Mouse (Mus musculus) C2C12 (cell line): ENCODE data around the gene Snx33. TPM values are rescaled to one million over a fixed set of nuclear protein-coding genes. Genes with fewer than 3 reads are reported as not detected.
"Not testable (repeated sequence)": the region's sequence is repeated elsewhere in the genome, so short reads cannot be mapped to it uniquely, and the experiment has no call there.

Experiments used
- H3K27me3 ChIP-seq: one replicate; pipeline ENCODE4 v1.6.1; 2011; ENCODE audit not compliant: control insufficient read depth, insufficient read depth, insufficient read length
- H3K36me3 ChIP-seq: one replicate; pipeline ENCODE4 v1.6.1; 2011; ENCODE audit not compliant: control insufficient read depth, insufficient read depth
- H3K4me3 ChIP-seq: one replicate; pipeline ENCODE4 v1.5.1; 2011; ENCODE audit warnings: mild to moderate bottlenecking, control low read depth; ENCODE audit not compliant: poor library complexity, insufficient read depth, severe bottlenecking
- H3K79me2 ChIP-seq: one replicate; pipeline ENCODE4 v1.6.1; 2011; ENCODE audit not compliant: control insufficient read depth, insufficient read depth
- H3K79me3 ChIP-seq: one replicate; pipeline ENCODE4 v1.6.1; 2011; ENCODE audit warnings: low read depth, control low read depth
- H3ac ChIP-seq: one replicate; pipeline ENCODE3; 2011; ENCODE audit warnings: low read depth; ENCODE audit not compliant: control insufficient read depth, insufficient read length
- CEBPB ChIP-seq: IDR thresholded peaks from one replicate; pipeline ENCODE4 v1.6.1; 2011; ENCODE audit warnings: low read depth, mild to moderate bottlenecking, control low read depth, moderate library complexity
- CTCF ChIP-seq: IDR thresholded peaks from one replicate; pipeline ENCODE4 v1.5.1; 2011; ENCODE audit not compliant: control insufficient read depth, insufficient read depth, insufficient read length
- FOSL1 ChIP-seq: IDR thresholded peaks from one replicate; pipeline ENCODE4 v1.8.0; 2011; ENCODE audit warnings: mild to moderate bottlenecking, low read length; ENCODE audit not compliant: poor library complexity, insufficient read depth, severe bottlenecking
- MAX ChIP-seq: IDR thresholded peaks from one replicate; pipeline ENCODE4 v1.6.1; 2011; ENCODE audit warnings: mild to moderate bottlenecking, control low read depth
- MYOD1 ChIP-seq: IDR thresholded peaks from one replicate; pipeline ENCODE4 v1.6.1; 2011; ENCODE audit warnings: low read depth; ENCODE audit not compliant: control insufficient read depth, insufficient read length
- MYOG ChIP-seq: IDR thresholded peaks from one replicate; pipeline ENCODE4 v1.6.1; 2011; ENCODE audit not compliant: control insufficient read depth, insufficient read length; ENCODE audit errors: extremely low read depth
- USF1 ChIP-seq: IDR thresholded peaks from one replicate; pipeline ENCODE4 v1.6.1; 2011; ENCODE audit warnings: low read depth, mild to moderate bottlenecking, control low read depth, moderate library complexity
- polyA plus RNA-seq: library from polyadenylated mRNA; unstranded; fragments of >200 nt; fragmentation: generic; extraction: Trizol; gene quantifications from one replicate; pipeline ENCODE4 v1.2.1, GENCODE M21; 2012; ENCODE audit warnings: missing spikeins

Gene Snx33
- polyA plus RNA-seq, 1 experiment = 5.7 TPM

- no peaks in the 10 kb centered on the region for H3K79me2 ChIP-seq
- H3K36me3 ChIP-seq = peaks cover 5% of the 10 kb centered on the region
- no peaks in the 10 kb centered on the region for H3K79me3 ChIP-seq
- H3K4me3 ChIP-seq = no peak overlapping the region
- H3ac ChIP-seq = no peak overlapping the region
- no peaks in the 10 kb centered on the region for H3K27me3 ChIP-seq
- TF ChIP-seq MAX = no peak
- no peak for TF ChIP-seq USF1
- TF ChIP-seq CTCF = no peak
These were observed 28.9 kb upstream of the Snx33 start for GRCm38 (mm10) chr9:56956966-56957675.

DNA sequence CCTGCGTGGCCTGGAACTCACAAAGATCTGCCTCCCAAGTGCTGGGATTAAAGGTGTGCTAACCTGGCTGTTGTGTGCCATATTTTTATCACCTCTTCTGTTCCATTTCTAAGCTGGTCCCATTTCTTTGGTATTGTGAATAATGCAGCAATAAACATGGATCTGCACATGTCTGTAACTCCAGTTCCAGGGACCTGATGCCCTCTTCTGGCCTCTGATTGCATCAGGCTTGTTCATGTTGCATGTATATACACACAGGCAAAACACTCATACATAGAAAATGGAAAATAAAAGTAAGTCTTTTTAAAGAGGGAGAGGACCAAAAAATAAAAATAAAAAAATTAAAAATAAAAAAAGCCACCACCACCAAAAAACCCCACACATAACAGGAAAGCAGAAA lies 25.4 kb upstream of the Snx33 start:
- no peak overlapping the region for H3ac ChIP-seq
- TF ChIP-seq CEBPB (no peak), MYOD1 (no peak)
- peaks cover 2% of the 10 kb centered on the region for H3K79me3 ChIP-seq
- no peaks in the 10 kb centered on the region for H3K27me3 ChIP-seq
- H3K79me2 ChIP-seq = no peaks in the 10 kb centered on the region
- H3K4me3 ChIP-seq = no peak overlapping the region
- H3K36me3 ChIP-seq = peaks cover 5% of the 10 kb centered on the region

GRCm38 (mm10) chr9:56950414-56951400 lies 22.5 kb upstream of the Snx33 start, which contains the start of gene Snupn:
Gene Snupn, plus strand, starts transcription at chr9:56950878.
- Histone ChIP-seq H3K4me3 (peak within 1 kb of the TSS; percentile 41), H3ac (peak within 1 kb of the TSS; percentile 87), H3K79me3 (peaks cover 2% of the 10 kb centered on the region), H3K79me2 (no peaks in the 10 kb centered on the region), H3K36me3 (no peaks in the 10 kb centered on the region), H3K27me3 (no peaks in the 10 kb centered on the region)
- TF ChIP-seq USF1 (no peak), MYOD1 (no peak), MAX (no peak), CTCF (no peak), FOSL1 (no peak), CEBPB (no peak), MYOG (no peak)

- no peaks in the 10 kb centered on the region for H3K36me3 ChIP-seq
- no peak for TF ChIP-seq MAX
- peak overlapping the region; percentile 28 for H3K4me3 ChIP-seq
- H3K27me3 ChIP-seq = no peaks in the 10 kb centered on the region
- H3ac ChIP-seq = peak overlapping the region; percentile 3
- peaks cover 2% of the 10 kb centered on the region for H3K79me3 ChIP-seq
- no peaks in the 10 kb centered on the region for H3K79me2 ChIP-seq
These were observed 21.6 kb upstream of the Snx33 start for GRCm38 (mm10) chr9:56949767-56950166.

DNA sequence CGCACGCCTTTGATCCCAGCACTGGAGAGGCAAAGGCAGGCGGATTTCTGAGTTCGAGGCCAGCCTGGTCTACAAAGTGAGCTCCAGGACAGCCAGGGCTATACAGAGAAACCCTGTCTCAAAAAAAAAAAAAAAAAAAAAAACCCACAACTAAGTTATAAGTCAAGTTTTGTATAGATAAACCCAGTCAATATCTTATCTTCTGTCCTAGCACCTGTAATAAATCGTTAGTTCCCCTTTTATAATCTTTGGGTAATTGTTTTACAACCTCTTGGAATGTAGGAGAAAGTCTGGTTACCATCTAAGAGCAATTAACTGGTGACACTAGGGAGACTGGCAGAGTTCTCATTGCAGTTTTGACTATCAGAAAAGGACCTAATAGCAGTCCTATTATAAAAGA lies 20.5 kb upstream of the Snx33 start:
- H3ac ChIP-seq, H3K4me3 ChIP-seq, H3K79me2 ChIP-seq, H3K79me3 ChIP-seq, H3K36me3 ChIP-seq, H3K27me3 ChIP-seq: not testable (repeated sequence)

GRCm38 (mm10) chr9:56947481-56947880 lies 19.3 kb upstream of the Snx33 start:
- not testable (repeated sequence) for H3K79me3 ChIP-seq, H3ac ChIP-seq, H3K4me3 ChIP-seq, H3K27me3 ChIP-seq, H3K36me3 ChIP-seq, H3K79me2 ChIP-seq
